Mouse (Mus musculus): Measurements from ENCODE around the gene Zmynd10.
A peak's percentile ranks its signal among the peaks of the same experiment; 100 is the strongest.
"Not testable (repeated sequence)": the region's sequence is repeated elsewhere in the genome, so short reads cannot be mapped to it uniquely, and the experiment has no call there.

The Zmynd10 gene

GRCm38 (mm10) chr9:107555031-107555457 is 7.9 kb downstream of the Zmynd10 start:
- DNase-seq (ENCODE audit: low spot score in 2 of 2): peak in 1 of 2 experiments; percentile 59

DNA sequence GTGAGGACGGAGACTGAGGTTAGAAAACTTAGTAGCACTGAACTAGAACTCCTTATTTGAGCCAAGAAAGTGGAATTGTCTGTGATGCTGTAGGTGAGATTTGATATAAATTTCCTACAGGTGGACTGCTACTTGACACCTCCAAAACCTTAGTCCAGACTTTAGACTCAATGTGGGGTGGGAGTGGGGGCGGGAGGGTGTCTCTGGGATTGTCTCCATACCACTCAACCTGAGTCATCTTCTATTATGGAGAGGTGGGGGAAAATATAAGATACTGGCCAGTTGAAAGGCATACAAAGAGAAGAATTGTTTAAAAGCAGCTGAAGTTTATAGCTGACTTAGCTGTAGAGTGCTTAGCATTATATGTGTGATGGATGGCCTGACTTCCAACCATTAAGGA is 8.6 kb downstream of the Zmynd10 start:
- DNase-seq (ENCODE audit: low spot score in 2 of 2): no peak

DNA sequence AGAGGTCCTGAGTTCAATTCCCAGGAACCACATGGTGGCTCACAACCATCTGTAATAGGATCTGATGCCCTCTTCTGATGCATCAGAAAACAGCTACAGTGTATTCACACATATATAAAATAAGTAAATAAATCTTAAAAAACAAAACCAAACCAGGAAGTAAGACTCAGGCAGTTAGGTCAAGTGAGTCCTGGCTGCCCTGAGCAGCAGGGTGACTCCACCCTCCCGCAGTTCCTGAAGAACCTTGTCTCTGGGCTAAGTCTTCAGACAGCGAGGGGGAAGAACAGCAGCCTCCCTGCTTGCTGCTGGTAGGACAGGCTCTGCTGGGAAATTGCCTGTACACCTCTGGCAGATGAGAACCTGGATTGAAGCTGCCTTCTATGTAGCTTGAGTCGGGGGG is 9.2 kb downstream of the Zmynd10 start:
- no peak for DNase-seq (ENCODE audit: low spot score in 2 of 2)

DNA sequence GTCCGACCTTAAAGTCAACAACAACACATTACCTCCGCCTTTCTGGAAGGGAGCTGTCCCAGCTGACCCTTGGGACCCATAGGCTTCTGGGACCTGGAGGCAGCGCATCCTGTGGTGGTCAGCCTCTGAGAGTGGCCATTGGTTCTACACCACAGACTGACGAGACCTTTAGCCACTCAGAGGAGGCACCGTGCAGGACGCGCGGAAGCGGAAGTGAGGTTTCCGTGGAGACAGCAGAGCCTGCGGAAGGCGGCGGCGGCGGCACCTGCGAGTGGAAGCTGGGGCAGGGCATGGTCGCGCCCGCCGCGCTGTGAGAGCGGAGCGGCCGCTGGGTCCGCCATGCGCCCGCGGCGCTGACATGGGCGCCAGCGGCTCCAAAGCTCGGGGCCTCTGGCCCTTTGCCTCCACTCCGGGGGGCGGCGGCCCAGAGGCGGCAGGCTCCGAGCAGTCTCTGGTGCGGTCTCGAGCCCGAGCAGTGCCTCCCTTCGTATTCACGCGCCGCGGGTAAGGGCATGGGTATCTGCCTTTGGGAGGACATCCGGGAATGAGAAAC is 16.0 kb downstream of the Zmynd10 start, which contains the start of gene Tusc2:
Gene Tusc2, plus strand, starts transcription at position 227 of the 553 bp plus-strand sequence.
- DNase-seq (ENCODE audit: low spot score in 2 of 2): peak; percentile 91 to 93

- not testable (repeated sequence) for DNase-seq (ENCODE audit: low spot score in 2 of 2)
These were observed 18.5 kb downstream of the Zmynd10 start for GRCm38 (mm10) chr9:107565556-107565955.

DNA sequence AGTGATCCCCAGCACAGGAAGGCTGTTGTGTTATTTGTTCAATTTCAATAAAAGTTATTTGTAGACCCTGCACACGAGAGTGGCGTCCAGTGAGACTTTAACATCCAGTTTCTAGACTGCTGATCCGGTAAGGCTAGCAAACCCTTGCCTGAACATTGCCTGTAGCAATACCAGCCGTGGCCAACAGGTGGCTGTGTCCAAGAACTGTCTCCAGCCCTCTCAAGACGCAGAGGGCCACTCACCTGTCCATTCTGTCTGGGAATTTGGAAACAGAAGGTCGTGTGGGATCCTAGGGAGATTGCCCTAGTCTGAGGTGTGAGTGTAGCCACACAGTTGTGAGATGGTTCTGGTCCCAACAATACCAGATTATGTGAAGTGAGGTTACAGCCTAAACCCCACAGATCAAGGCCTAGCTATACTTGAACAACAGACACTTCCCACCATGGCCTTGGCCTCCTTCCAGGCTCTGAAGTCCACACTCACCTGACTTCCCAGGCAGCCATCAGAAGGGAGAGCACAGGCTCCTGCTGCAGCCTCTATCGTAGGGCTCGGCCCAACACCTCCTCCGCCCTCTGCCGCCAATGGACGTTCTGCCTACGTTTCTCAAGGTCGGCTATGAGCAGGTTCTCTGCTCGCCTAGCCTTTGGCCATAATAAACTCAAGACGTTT is 19.1 kb downstream of the Zmynd10 start:
- peak in 1 of 2 experiments; percentile 78 for DNase-seq (ENCODE audit: low spot score in 2 of 2)

DNA sequence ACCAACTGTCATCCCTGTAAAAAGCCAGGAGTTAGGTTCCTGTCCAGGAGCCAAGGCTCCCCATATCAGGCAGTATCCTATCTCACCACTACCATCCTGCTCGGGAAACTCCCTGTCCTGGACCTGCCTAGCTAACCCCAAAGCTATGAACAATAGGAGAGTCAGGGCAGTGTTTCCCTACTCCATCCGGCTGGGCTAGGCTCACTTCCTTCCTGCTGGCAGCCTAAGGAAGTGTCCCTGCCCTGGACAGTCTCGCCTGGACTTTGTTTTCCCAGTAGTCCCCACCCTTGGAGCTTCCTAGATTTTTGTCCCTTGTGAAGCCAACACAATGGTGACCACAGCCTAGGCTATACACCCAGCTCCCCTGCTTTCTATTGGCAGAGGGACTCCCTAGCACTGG is 19.8 kb downstream of the Zmynd10 start:
- no peak for DNase-seq (ENCODE audit: low spot score in 2 of 2)

DNA sequence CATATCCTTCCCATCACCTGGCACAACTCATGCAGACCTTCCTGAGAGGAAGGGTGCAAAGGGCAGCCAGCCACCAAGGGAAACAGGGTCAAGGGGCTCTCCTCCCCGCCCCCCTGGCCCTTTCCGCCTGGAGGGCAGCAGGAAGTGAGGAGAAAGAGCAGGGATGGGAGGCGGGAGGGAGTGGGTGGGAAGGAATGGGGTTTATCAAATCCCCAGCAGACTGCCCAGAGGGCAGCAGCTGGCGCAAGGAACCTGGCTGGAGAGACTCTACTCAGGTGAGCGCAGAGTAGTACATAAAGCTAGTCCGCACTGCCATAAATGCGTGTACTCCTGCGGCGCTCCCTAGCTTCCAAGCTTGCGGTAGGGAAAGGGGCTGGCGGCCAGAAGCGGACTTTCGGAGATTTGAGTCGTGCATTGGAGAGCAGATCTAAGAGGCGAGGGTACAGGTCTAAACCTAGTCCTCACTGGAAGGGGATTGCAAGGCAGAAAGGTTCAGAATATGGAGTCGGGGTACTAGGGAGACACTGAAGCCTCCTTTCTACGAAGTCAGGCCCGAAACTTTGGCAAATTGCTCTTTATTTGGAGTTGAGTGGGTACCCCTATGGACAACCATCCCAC is 20.7 kb downstream of the Zmynd10 start, which contains the start of gene Hyal2:
Gene Hyal2, plus strand, starts transcription at position 244 of the 618 bp plus-strand sequence.
- DNase-seq (ENCODE audit: low spot score in 2 of 2): no peak

- DNase-seq (ENCODE audit: low spot score in 2 of 2): peak; percentile 79 to 83
These were observed 21.5 kb downstream of the Zmynd10 start for GRCm38 (mm10) chr9:107568331-107569261.

DNA sequence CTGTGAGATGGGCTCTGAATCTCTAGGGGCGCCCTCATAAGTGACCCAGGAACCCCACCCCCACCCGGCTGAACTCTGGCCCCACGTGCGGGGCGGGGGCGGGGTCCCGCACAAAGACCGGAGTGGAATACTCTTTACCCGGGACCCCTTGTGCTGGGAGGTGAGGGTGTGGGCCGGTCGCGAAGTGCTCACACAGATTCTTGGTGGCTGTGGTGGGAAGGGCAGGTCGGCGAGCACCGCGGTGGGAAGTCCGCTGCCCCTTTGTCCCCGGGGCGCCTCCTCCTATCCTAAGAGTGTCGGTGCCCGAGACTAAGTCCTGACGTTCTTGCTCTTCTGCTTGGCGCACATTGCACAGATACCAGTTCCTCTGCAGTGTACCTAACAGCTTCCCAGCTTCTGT is 22.2 kb downstream of the Zmynd10 start:
- no peak for DNase-seq (ENCODE audit: low spot score in 2 of 2)

GRCm38 (mm10) chr9:107570016-107570415 is 22.9 kb downstream of the Zmynd10 start:
- peak in 1 of 2 experiments; percentile 33 for DNase-seq (ENCODE audit: low spot score in 2 of 2)

GRCm38 (mm10) chr9:107570845-107571244 is 23.7 kb downstream of the Zmynd10 start:
- DNase-seq (ENCODE audit: low spot score in 2 of 2): peak in 1 of 2 experiments; percentile 41

- no peak for DNase-seq (ENCODE audit: low spot score in 2 of 2)
These were observed 24.6 kb downstream of the Zmynd10 start for GRCm38 (mm10) chr9:107571534-107572326.

DNA sequence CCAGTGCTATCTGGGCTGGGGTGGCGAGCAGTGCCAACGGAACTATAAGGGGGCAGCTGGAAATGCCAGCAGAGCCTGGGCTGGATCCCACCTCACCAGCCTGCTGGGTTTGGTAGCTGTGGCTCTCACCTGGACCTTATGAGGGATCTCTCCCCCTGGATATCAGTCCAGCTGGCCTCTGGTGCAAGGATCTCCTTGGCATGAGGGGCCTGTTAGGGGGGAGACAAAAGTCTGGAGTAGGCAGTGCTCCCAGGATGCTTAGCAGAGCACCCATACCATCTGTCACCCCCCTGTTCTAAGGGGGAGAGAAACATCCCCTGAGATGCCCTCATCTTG is 25.2 kb downstream of the Zmynd10 start:
- DNase-seq (ENCODE audit: low spot score in 2 of 2): no peak

GRCm38 (mm10) chr9:107573774-107574173 is 26.7 kb downstream of the Zmynd10 start:
- not testable (repeated sequence) for DNase-seq (ENCODE audit: low spot score in 2 of 2)

- peak; percentile 57 to 83 for DNase-seq (ENCODE audit: low spot score in 2 of 2)
These were observed 28.7 kb downstream of the Zmynd10 start for GRCm38 (mm10) chr9:107575579-107576356.

GRCm38 (mm10) chr9:107576357-107577107 is 29.4 kb downstream of the Zmynd10 start, which contains the start of gene Hyal1:
Gene Hyal1, plus strand, starts transcription at chr9:107576927.
- peak; percentile 82 to 83 for DNase-seq (ENCODE audit: low spot score in 2 of 2)

- no peak for DNase-seq (ENCODE audit: low spot score in 2 of 2)
These were observed 30.8 kb downstream of the Zmynd10 start for GRCm38 (mm10) chr9:107577871-107578270.

DNA sequence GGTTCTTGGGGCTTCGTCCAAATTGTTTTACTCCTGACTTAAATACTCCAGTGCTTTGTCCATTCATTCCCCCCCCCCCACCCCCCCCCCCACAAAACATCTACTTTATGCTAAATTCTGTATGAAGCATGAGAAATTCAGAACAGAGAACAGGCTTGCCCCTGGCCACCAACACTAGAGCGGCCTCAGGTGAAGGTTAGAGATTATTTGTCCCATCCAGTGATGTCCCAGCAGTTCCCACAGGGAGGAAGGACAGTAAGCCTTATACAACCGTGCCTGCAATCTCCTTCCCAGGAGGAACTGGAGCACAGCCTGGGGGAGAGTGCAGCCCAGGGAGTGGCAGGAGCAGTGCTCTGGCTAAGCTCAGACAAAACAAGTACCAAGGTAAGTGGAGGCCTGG is 31.5 kb downstream of the Zmynd10 start, which contains the start of gene Naa80:
Gene Naa80, plus strand, starts transcription at position 301 of the 400 bp plus-strand sequence.
- DNase-seq (ENCODE audit: low spot score in 2 of 2): no peak
